Mouse (Mus musculus): ENCODE measurements around the gene Bnip3.

- TF ChIP-seq POLR2A (IDR thresholded peaks at IDR 0.05; ENCODE audit: low read depth, low read length) (no peak), CTCF (IDR thresholded peaks at IDR 0.05; ENCODE audit: extremely low read depth, insufficient read length, insufficient replicate concordance, low read depth, low read length) (no peak)
These were observed 41.0 kb downstream of the Bnip3 start for GRCm38 (mm10) chr7:138868316-138868715.

Measured in small intestine, adult 2 months (tissue).